Comparison of ENCODE assay signal across 11 mouse cellular contexts in genomic region chr17:47258296-47258695, GRCm38 (mm10).
"Had no signal": no experiment of that assay in that cellular context is flagged by ENCODE, and none has a peak within 500 bp of the region (broad histone marks: within the 10 kb centered on the region; RNA-seq: fewer than 3 reads in every experiment).

No protein-coding gene starts in this region.

- ATAC-seq: liver, embryonic 12.5 days; midbrain, embryonic 16.5 days had no signal

- DNase-seq: kidney, adult 2 months; kidney, postnatal 25 days; lung, embryonic 14.5 days; lung, postnatal 10 days; lung, postnatal 4 days; right cerebral cortex, postnatal 4 days; spleen, adult 18-20 months; thymus, adult 2 months; thymus, postnatal 25 days had no signal
